Mouse (Mus musculus): ENCODE data around the gene Lrrc3b. TPM values are rescaled to one million over a fixed set of nuclear protein-coding genes. Genes with fewer than 3 reads are reported as not detected.

Lrrc3b gene
- polyA plus RNA-seq, 1 experiment from 2014 or later, result 6.4 TPM

GRCm38 (mm10) chr14:15383133-15383532, 55.7 kb downstream of the Lrrc3b start:
- no peaks in the 10 kb centered on the region for H3K9me3 ChIP-seq
- 65% methylated on average over 2 of the region's 2 CpGs for WGBS

GRCm38 (mm10) chr14:15377368-15377767, 61.4 kb downstream of the Lrrc3b start:
- Histone ChIP-seq H3K4me2 (replicated peaks) (no peak overlapping the region), H3K27me3 (no peaks in the 10 kb centered on the region), H3K4me3 (replicated peaks) (no peak overlapping the region), H3K36me3 (no peaks in the 10 kb centered on the region), H3K4me1 (replicated peaks) (no peaks in the 10 kb centered on the region), H3K9ac (replicated peaks) (no peak overlapping the region), H3K9me3 (no peaks in the 10 kb centered on the region), H3K27ac (no peak overlapping the region)
- ATAC-seq, result no peak
- 87% methylated on average over 2 of the region's 2 CpGs for WGBS

More at GRCm38 (mm10) chr14:15383133-15383532, 55.7 kb downstream of the Lrrc3b start:
- no peak for ATAC-seq
- Histone ChIP-seq H3K4me1 (replicated peaks) (no peaks in the 10 kb centered on the region), H3K4me3 (replicated peaks) (no peak overlapping the region), H3K36me3 (no peaks in the 10 kb centered on the region), H3K4me2 (replicated peaks) (no peak overlapping the region), H3K27ac (no peak overlapping the region), H3K9ac (replicated peaks) (no peak overlapping the region), H3K27me3 (no peaks in the 10 kb centered on the region)

- 97% methylated on average over 1 of the region's 1 CpGs for WGBS
Measured at GRCm38 (mm10) chr14:15376786-15377185, 62.0 kb downstream of the Lrrc3b start.

GRCm38 (mm10) chr14:15374271-15374670, 64.5 kb downstream of the Lrrc3b start:
- Histone ChIP-seq H3K36me3 (no peaks in the 10 kb centered on the region), H3K4me2 (replicated peaks) (no peak overlapping the region), H3K4me3 (replicated peaks) (no peak overlapping the region), H3K27ac (no peak overlapping the region), H3K4me1 (replicated peaks) (no peaks in the 10 kb centered on the region), H3K9ac (replicated peaks) (no peak overlapping the region), H3K9me3 (no peaks in the 10 kb centered on the region), H3K27me3 (no peaks in the 10 kb centered on the region)
- ATAC-seq, result no peak

More at GRCm38 (mm10) chr14:15376786-15377185, 62.0 kb downstream of the Lrrc3b start:
- Histone ChIP-seq H3K36me3 (no peaks in the 10 kb centered on the region), H3K4me2 (replicated peaks) (no peak overlapping the region), H3K4me1 (replicated peaks) (no peaks in the 10 kb centered on the region), H3K9me3 (no peaks in the 10 kb centered on the region), H3K9ac (replicated peaks) (no peak overlapping the region), H3K4me3 (replicated peaks) (no peak overlapping the region), H3K27ac (no peak overlapping the region), H3K27me3 (no peaks in the 10 kb centered on the region)
- ATAC-seq, result no peak

- no peaks in the 10 kb centered on the region for H3K36me3 ChIP-seq
- no peaks in the 10 kb centered on the region for H3K27me3 ChIP-seq
- ATAC-seq, result no peak
- H3K4me1 ChIP-seq (replicated peaks), result no peaks in the 10 kb centered on the region
- no peak overlapping the region for H3K4me3 ChIP-seq (replicated peaks)
- no peak overlapping the region for H3K9ac ChIP-seq (replicated peaks)
- H3K4me2 ChIP-seq (replicated peaks), result no peak overlapping the region
- H3K27ac ChIP-seq, result no peak overlapping the region
- H3K9me3 ChIP-seq, result no peaks in the 10 kb centered on the region
- WGBS, result 74% methylated on average over 1 of the region's 1 CpGs
Measured at GRCm38 (mm10) chr14:15372985-15373384, 65.8 kb downstream of the Lrrc3b start.

- Histone ChIP-seq H3K4me1 (replicated peaks) (no peaks in the 10 kb centered on the region), H3K4me3 (replicated peaks) (no peak overlapping the region), H3K4me2 (replicated peaks) (no peak overlapping the region), H3K27ac (no peak overlapping the region), H3K9ac (replicated peaks) (no peak overlapping the region), H3K36me3 (no peaks in the 10 kb centered on the region), H3K27me3 (no peaks in the 10 kb centered on the region), H3K9me3 (no peaks in the 10 kb centered on the region)
- ATAC-seq, result no peak
- WGBS, result 90% methylated on average over 6 of the region's 6 CpGs
Measured at GRCm38 (mm10) chr14:15365045-15365444, 73.7 kb downstream of the Lrrc3b start.

DNA sequence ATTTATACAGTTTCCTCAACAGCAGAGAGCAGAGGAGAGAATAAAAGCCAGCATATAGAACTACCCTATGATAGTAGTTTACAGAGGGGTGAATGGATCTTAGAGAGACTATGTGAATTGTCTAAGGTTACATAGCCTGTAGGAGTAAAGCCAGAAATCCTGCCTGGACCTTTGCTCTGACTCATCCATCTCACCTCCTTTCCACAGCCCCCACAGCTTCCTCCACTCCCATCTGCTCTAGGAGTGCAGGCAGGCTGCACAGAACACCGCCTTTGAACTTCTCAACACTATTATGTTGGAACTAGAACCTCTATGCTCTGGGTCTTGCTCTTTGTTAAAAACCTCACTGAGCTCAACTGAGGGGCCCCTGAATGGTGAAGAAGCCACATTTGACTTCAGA, 78.9 kb downstream of the Lrrc3b start:
- Histone ChIP-seq H3K9me3 (no peaks in the 10 kb centered on the region), H3K36me3 (no peaks in the 10 kb centered on the region), H3K27ac (no peak overlapping the region), H3K9ac (replicated peaks) (no peak overlapping the region), H3K4me3 (replicated peaks) (no peak overlapping the region), H3K4me1 (replicated peaks) (no peaks in the 10 kb centered on the region), H3K27me3 (no peaks in the 10 kb centered on the region), H3K4me2 (replicated peaks) (no peak overlapping the region)
- no peak; the same call in 1 of the 2 replicates for ATAC-seq
- 77% methylated on average over 1 of the region's 1 CpGs for WGBS

GRCm38 (mm10) chr14:15359134-15359533, 79.7 kb downstream of the Lrrc3b start:
- no peaks in the 10 kb centered on the region for H3K36me3 ChIP-seq
- no peaks in the 10 kb centered on the region for H3K27me3 ChIP-seq
- no peak overlapping the region for H3K4me2 ChIP-seq (replicated peaks)
- no peak overlapping the region for H3K4me3 ChIP-seq (replicated peaks)
- H3K9ac ChIP-seq (replicated peaks), result no peak overlapping the region
- H3K27ac ChIP-seq, result no peak overlapping the region
- whole genome bisulfite sequencing, result 59% methylated on average over 3 of the region's 3 CpGs
- H3K9me3 ChIP-seq, result no peaks in the 10 kb centered on the region
- no peaks in the 10 kb centered on the region for H3K4me1 ChIP-seq (replicated peaks)
- ATAC-seq, result no peak

- H3K4me3 ChIP-seq (replicated peaks), result no peak overlapping the region
- no peaks in the 10 kb centered on the region for H3K9me3 ChIP-seq
- H3K27me3 ChIP-seq, result no peaks in the 10 kb centered on the region
- no peak overlapping the region for H3K9ac ChIP-seq (replicated peaks)
- ATAC-seq, result 0 out of 2 replicates have a peak, but pooled peaks have one; percentile 43
- no peaks in the 10 kb centered on the region for H3K4me1 ChIP-seq (replicated peaks)
- H3K27ac ChIP-seq, result no peak overlapping the region
- H3K36me3 ChIP-seq, result no peaks in the 10 kb centered on the region
- WGBS, result 20% methylated on average over 3 of the region's 3 CpGs
- no peak overlapping the region for H3K4me2 ChIP-seq (replicated peaks)
Measured at GRCm38 (mm10) chr14:15355512-15355911, 83.3 kb downstream of the Lrrc3b start.

- no peak overlapping the region for H3K27ac ChIP-seq
- H3K4me2 ChIP-seq (replicated peaks), result no peak overlapping the region
- H3K4me3 ChIP-seq (replicated peaks), result no peak overlapping the region
- ATAC-seq, result no peak
- 68% methylated on average over 5 of the region's 5 CpGs for WGBS
- H3K27me3 ChIP-seq, result no peaks in the 10 kb centered on the region
- H3K36me3 ChIP-seq, result no peaks in the 10 kb centered on the region
- no peaks in the 10 kb centered on the region for H3K9me3 ChIP-seq
- H3K9ac ChIP-seq (replicated peaks), result no peak overlapping the region
- H3K4me1 ChIP-seq (replicated peaks), result no peaks in the 10 kb centered on the region
Measured at GRCm38 (mm10) chr14:15354299-15354698, 84.5 kb downstream of the Lrrc3b start.

DNA sequence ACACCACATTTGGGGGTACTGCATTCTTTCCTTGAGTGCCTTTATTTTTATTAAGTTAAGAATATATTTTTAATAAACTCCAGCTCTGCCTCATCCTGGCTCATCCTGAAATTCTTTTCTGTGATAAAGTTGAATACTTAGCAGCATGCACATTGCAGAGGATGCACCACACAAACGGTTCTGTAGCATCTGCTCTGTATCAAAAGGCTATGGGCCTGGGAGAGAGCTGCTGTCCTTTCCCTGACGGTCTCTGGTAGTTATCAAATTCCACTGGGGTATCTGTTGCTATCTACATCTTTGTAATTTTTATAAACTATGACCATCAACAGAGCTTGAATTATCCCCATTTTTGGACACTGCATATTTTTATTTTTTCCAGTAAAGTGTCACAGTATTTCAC, 105.7 kb downstream of the Lrrc3b start:
- WGBS, result 78% methylated on average over 2 of the region's 2 CpGs
- no peaks in the 10 kb centered on the region for H3K4me1 ChIP-seq (replicated peaks)

GRCm38 (mm10) chr14:15331370-15331769, 107.4 kb downstream of the Lrrc3b start:
- Histone ChIP-seq H3K27me3 (no peaks in the 10 kb centered on the region), H3K27ac (no peak overlapping the region), H3K4me1 (replicated peaks) (no peaks in the 10 kb centered on the region), H3K4me3 (replicated peaks) (no peak overlapping the region), H3K4me2 (replicated peaks) (no peak overlapping the region), H3K36me3 (no peaks in the 10 kb centered on the region), H3K9ac (replicated peaks) (no peak overlapping the region), H3K9me3 (no peaks in the 10 kb centered on the region)
- ATAC-seq, result no peak
- 48% methylated on average over 1 of the region's 1 CpGs for WGBS

More for the DNA sequence above, 105.7 kb downstream of the Lrrc3b start:
- H3K4me3 ChIP-seq (replicated peaks), result no peak overlapping the region
- no peak overlapping the region for H3K4me2 ChIP-seq (replicated peaks)
- H3K27me3 ChIP-seq, result no peaks in the 10 kb centered on the region
- ATAC-seq, result no peak
- no peaks in the 10 kb centered on the region for H3K9me3 ChIP-seq
- no peak overlapping the region for H3K27ac ChIP-seq
- no peak overlapping the region for H3K9ac ChIP-seq (replicated peaks)
- no peaks in the 10 kb centered on the region for H3K36me3 ChIP-seq

DNA sequence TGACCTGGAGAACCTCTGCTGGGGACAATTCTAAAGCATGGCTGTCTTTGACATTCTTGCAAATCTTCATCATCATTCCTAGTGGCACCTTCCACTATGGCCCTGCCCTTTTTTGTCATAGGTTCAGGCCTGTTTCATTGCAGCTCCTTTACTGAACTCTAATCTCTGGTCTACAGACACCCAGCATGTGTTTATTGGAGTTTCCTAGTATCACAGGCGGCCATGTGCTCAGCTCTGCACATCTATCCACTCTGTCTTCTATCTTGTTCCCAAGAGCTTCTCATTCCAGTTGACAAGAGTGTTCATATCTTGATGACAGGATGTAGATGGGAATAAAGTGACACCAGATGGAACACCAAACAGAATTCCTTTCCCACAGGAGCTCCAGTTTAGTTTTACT, 108.6 kb downstream of the Lrrc3b start:
- Histone ChIP-seq H3K4me2 (replicated peaks) (no peak overlapping the region), H3K9ac (replicated peaks) (no peak overlapping the region), H3K9me3 (no peaks in the 10 kb centered on the region), H3K4me1 (replicated peaks) (no peaks in the 10 kb centered on the region), H3K27me3 (no peaks in the 10 kb centered on the region), H3K4me3 (replicated peaks) (no peak overlapping the region), H3K27ac (no peak overlapping the region), H3K36me3 (no peaks in the 10 kb centered on the region)
- WGBS, result 76% methylated on average over 1 of the region's 1 CpGs
- ATAC-seq, result no peak

Measured in midbrain, embryonic 13.5 days (tissue).